Mouse (Mus musculus) small intestine, adult 2 months (tissue): ENCODE measurements at regions not wholly inside any gene's neighbourhood (a gene's known extent, or its start where the extent isn't known, plus 50 kb on each side); places are given as distances from the start of the nearest gene placed in this dataset.

Source experiments
- H3K27ac ChIP-seq: fragments of 200-500 bp; 2 replicates; pipeline ENCODE4 v1.5.1; 2012; ENCODE audit warnings: low read depth, low read length, control low read depth, inconsistent platforms; ENCODE audit not compliant: insufficient read depth
- H3K27me3 ChIP-seq: fragments of 200-500 bp; 2 replicates; pipeline ENCODE4 v1.6.1; 2012; ENCODE audit warnings: mild to moderate bottlenecking, moderate library complexity, low read length, inconsistent platforms; ENCODE audit not compliant: control insufficient read depth, insufficient read depth
- H3K36me3 ChIP-seq: fragments of 200-500 bp; 2 replicates; pipeline ENCODE4 v1.6.1; 2012; ENCODE audit warnings: mild to moderate bottlenecking, low read length, control low read depth, inconsistent platforms; ENCODE audit not compliant: control insufficient read depth, insufficient read depth
- H3K4me1 ChIP-seq: fragments of 200-500 bp; 2 replicates; pipeline ENCODE4 v1.6.1; 2012; ENCODE audit warnings: low read length, inconsistent platforms, mixed read lengths; ENCODE audit not compliant: control insufficient read depth, insufficient read depth, insufficient read length
- H3K4me3 ChIP-seq: fragments of 200-500 bp; 2 replicates; pipeline ENCODE4 v1.5.1; 2012; ENCODE audit warnings: low read depth, mild to moderate bottlenecking, control low read depth, inconsistent platforms, low read length, moderate library complexity
- CTCF ChIP-seq: fragments of 200-500 bp; IDR thresholded peaks from 2 replicates; pipeline ENCODE4 v1.5.1; 2012; ENCODE audit warnings: low read depth, mild to moderate bottlenecking, control low read depth, inconsistent platforms, low read length, moderate library complexity, mixed read lengths; ENCODE audit not compliant: insufficient replicate concordance, insufficient read length; ENCODE audit errors: extremely low read depth
- POLR2A ChIP-seq: fragments of 200-500 bp; IDR thresholded peaks from 2 replicates; pipeline ENCODE4 v1.6.1; 2012; ENCODE audit warnings: low read depth, mild to moderate bottlenecking, control low read depth, inconsistent platforms, low read length, moderate library complexity
- WGBS: fragments of 180-500 bp; shearing (Covaris S2); methylation state at CpG from one replicate; pipeline ENCODE4 v1.1.7; 2018; 5-methylcytosine and 5-hydroxymethylcytosine counted together

DNA sequence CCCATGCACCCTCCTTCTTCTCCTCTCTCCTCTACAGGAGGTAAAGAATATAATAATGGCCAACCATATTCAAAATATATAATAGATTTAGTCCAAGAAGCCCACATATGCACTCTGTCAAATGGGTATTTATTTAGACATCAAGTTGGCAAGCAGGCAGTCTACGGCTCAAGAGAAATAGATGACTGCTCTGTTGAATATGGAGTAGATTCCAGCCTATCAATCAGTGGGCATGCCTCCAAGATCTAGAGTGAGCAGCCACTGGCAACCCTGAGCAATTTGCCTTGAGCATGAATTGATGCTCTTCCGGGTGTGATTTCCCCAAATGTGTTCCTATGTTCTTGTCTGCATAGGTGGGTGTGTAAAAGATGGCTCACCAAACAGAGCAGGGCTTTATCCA, 141.5 kb upstream of the Gm26657 start:
- H3K36me3 ChIP-seq = no peaks in the 10 kb centered on the region
- no peak overlapping the region for H3K27ac ChIP-seq
- TF ChIP-seq CTCF (no peak), POLR2A (no peak)
- H3K4me3 ChIP-seq = no peak overlapping the region
- no peaks in the 10 kb centered on the region for H3K27me3 ChIP-seq
- H3K4me1 ChIP-seq = no peaks in the 10 kb centered on the region
- 78% methylated on average over 2 of the region's 2 CpGs for WGBS

DNA sequence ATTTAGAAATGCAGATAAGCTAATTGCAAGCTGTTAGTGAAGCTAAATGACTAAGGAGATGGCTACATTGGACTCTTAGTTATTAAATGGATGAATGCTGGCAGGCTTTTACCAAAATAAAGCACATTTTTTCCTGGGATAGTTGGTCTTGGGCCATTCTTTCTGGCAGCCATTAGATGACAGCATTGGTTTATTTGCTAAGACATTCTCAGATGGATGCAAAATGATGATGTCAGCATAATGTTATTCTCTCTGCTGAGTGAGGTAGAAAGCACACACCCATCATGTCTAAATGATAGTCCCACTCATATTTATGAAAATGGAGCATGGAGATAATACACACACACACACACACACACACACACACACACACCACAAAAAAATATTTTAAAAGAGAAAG, 141.9 kb upstream of the Gm26657 start:
- H3K36me3 ChIP-seq = no peaks in the 10 kb centered on the region
- no peaks in the 10 kb centered on the region for H3K27me3 ChIP-seq
- no peaks in the 10 kb centered on the region for H3K4me1 ChIP-seq
- H3K4me3 ChIP-seq = no peak overlapping the region
- TF ChIP-seq POLR2A (no peak), CTCF (no peak)
- H3K27ac ChIP-seq = no peak overlapping the region

DNA sequence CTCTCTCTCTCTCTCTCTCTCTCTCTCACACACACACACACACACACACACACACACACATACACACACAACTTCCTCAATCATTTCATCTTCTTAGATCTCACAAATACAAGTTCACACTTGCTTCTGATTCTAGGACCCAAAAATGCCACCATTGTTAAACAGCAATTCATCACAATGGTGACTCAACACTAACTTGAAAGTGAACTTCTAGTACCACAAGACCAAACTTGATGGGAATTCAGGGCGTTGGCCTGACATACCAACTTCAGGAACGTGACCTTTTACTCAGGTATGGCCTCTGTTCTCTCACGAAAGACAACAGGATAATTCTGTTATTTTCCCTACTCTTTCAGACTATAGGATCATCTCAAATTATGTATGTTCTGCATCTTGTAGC, 157.5 kb upstream of the Gm26657 start:
- Histone ChIP-seq H3K4me1 (no peaks in the 10 kb centered on the region), H3K4me3 (no peak overlapping the region), H3K36me3 (no peaks in the 10 kb centered on the region), H3K27me3 (no peaks in the 10 kb centered on the region), H3K27ac (no peak overlapping the region)
- no peak for TF ChIP-seq POLR2A
- no peak for TF ChIP-seq CTCF
- WGBS = 59% methylated on average over 3 of the region's 3 CpGs

DNA sequence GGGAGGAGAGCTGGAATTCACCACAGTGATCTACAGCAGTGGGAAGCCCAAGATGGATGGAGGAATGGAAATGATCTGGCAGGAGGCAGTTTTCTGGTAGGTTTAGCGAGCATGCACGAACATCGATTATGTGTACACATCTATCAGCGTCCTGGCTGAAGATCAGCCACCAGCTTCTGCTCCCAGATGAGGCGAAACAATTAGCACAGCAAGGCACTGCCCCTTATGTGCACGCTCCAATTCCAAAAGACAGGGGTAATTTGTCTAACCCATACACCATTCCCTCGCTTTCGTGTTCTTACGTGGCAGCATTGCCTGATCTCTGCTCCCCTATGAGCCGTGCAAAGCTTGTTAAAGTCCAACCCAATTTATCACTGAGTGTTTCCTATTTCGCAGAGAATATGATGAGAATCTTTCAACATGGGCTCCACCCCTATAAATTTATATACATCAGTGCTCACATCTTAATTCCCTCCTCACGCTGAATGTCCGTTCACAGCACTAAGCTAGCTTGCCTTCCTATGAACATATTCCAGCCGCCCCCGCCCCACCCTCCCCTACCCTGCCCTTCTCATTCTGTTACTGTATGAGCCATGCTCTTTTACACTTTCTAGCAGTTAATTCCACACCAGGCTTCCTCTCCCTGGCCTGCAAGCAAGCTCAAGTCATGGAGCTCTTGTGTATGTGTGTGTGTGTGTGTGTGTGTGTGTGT, 162.9 kb upstream of the Gm26657 start:
- H3K27me3 ChIP-seq = no peaks in the 10 kb centered on the region
- H3K27ac ChIP-seq = no peak overlapping the region
- 82% methylated on average over 15 of the region's 15 CpGs for WGBS
- H3K4me3 ChIP-seq = no peak overlapping the region
- no peaks in the 10 kb centered on the region for H3K36me3 ChIP-seq
- no peak for TF ChIP-seq CTCF
- TF ChIP-seq POLR2A = no peak
- no peaks in the 10 kb centered on the region for H3K4me1 ChIP-seq

DNA sequence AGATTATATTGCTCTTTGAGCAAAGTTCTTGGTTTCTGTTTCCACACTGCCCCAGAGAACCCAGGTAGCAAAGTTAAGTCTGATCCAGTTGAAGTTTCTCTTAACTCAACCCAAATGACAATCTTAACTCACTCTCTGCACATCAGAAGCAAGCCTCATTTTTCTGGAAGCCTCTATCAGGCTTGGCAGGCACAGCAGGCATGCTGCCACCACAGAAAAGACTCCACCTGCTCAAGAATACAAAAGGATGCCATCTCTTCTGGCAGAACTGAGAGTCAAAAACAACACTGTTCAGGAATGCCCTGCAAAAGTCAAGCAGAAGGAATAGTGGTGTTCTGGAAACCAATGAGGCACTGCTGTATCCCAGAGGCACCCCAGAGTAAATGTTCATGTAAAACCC, 187.7 kb upstream of the Gm26657 start:
- no peaks in the 10 kb centered on the region for H3K36me3 ChIP-seq
- no peak overlapping the region for H3K4me3 ChIP-seq
- no peaks in the 10 kb centered on the region for H3K27me3 ChIP-seq
- no peaks in the 10 kb centered on the region for H3K4me1 ChIP-seq
- no peak overlapping the region for H3K27ac ChIP-seq
- TF ChIP-seq CTCF (no peak), POLR2A (no peak)

DNA sequence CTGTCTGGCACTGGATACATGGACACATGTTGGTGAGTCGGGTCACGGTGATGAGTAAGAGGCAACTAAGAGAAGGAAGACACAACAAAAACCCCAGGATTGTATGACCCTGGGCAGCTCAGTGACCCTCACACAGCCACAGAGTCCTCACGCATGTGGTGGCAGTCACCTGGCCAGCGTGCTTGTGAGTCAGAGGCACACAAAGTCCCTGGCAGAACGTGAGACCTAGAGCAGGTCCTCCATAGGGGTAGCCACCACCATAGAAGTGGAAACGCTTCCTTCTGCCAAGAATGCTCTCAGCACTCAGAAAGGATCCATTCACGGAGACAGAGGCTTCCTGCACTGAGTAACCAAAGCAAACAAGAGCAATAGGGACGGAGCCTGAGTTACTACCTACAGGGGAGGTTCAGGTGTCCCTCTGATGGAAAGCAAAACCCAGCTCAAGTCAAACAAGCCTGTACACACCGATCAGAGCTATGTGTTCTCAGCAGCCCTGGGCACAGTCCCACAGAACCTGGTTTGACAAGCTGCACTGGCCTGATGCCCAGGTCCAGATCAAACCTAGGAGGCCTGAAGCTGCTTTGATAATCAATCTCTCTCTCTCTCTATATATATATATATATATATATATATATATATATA, 206.4 kb upstream of the Gm26657 start:
- Histone ChIP-seq H3K4me3 (no peak overlapping the region), H3K4me1 (no peaks in the 10 kb centered on the region), H3K36me3 (no peaks in the 10 kb centered on the region), H3K27me3 (no peaks in the 10 kb centered on the region), H3K27ac (no peak overlapping the region)
- 54% methylated on average over 9 of the region's 9 CpGs for WGBS
- no peak for TF ChIP-seq POLR2A
- TF ChIP-seq CTCF = no peak

DNA sequence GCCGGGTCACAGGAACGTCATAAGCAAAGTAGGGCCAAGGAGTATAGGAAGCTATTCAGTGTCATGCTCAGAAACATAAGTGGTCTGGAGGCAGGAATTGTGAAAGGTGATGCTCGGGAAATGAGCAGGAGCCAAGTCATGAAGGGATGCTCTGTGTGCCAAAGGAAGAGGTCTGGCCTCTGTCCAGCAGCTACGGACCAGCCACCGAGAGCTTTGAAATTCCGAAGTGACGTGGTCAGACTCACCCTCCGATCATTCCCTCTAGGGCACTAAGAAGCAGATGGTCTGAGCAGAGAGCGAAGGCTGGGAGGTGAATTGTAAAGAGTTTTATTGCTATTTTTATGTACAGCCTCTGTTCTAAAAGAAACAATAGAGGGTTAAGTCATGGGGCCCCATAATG, 206.9 kb upstream of the Gm26657 start:
- no peaks in the 10 kb centered on the region for H3K27me3 ChIP-seq
- no peaks in the 10 kb centered on the region for H3K4me1 ChIP-seq
- no peak for TF ChIP-seq CTCF
- TF ChIP-seq POLR2A = no peak
- no peaks in the 10 kb centered on the region for H3K36me3 ChIP-seq
- no peak overlapping the region for H3K4me3 ChIP-seq
- no peak overlapping the region for H3K27ac ChIP-seq
- WGBS = 73% methylated on average over 9 of the region's 9 CpGs
